Mouse (Mus musculus) hindbrain, embryonic 15.5 days (tissue): ENCODE results near the gene Olfr1408. TPM values are rescaled to one million over a fixed set of nuclear protein-coding genes. Genes with fewer than 3 reads are reported as not detected.

ENCODE experiments used
- ATAC-seq: fragments of 200-750 bp; cut with Nextera tagmentation; 2 replicates; pipeline ENCODE4 v1.8.0; 2017; ENCODE audit warnings: low read depth, moderate number of reproducible peaks, moderate TSS enrichment; ENCODE audit not compliant: low FRiP score
- H3K27ac ChIP-seq: fragments of 300-500 bp; sonication (generic); replicated peaks from 2 replicates; pipeline ENCODE4 v1.5.1; 2015; ENCODE audit warnings: mild to moderate bottlenecking, inconsistent platforms
- H3K27me3 ChIP-seq: fragments of 300-500 bp; sonication (generic); 2 replicates; pipeline ENCODE4 v1.6.1; 2015; ENCODE audit warnings: control low read depth, inconsistent platforms
- H3K36me3 ChIP-seq: fragments of 300-500 bp; sonication (generic); 2 replicates; pipeline ENCODE4 v1.6.1; 2015; ENCODE audit warnings: control low read depth, inconsistent platforms
- H3K4me1 ChIP-seq: fragments of 300-500 bp; sonication (generic); replicated peaks from 2 replicates; pipeline ENCODE4 v1.6.1; 2015; ENCODE audit warnings: control low read depth, inconsistent platforms
- H3K4me2 ChIP-seq: fragments of 300-500 bp; sonication (generic); 2 replicates; pipeline ENCODE4 v1.6.1; 2015; ENCODE audit warnings: moderate library complexity, mild to moderate bottlenecking, inconsistent platforms
- H3K4me3 ChIP-seq: fragments of 300-500 bp; sonication (generic); 2 replicates; pipeline ENCODE4 v1.5.1; 2015; ENCODE audit warnings: mild to moderate bottlenecking, inconsistent platforms
- H3K9ac ChIP-seq: fragments of 300-500 bp; sonication (generic); 2 replicates; pipeline ENCODE4 v1.6.1; 2015; ENCODE audit warnings: inconsistent platforms
- H3K9me3 ChIP-seq: fragments of 300-500 bp; sonication (generic); 2 replicates; pipeline ENCODE4 v1.6.1; 2016; ENCODE audit warnings: control low read depth, inconsistent platforms
- WGBS: fragments of 180-500 bp; shearing (Covaris S2); methylation state at CpG from one replicate; pipeline ENCODE4 v1.1.7; 2015; 5-methylcytosine and 5-hydroxymethylcytosine counted together
- polyA plus RNA-seq: library from polyadenylated mRNA; unstranded; fragments of >200 nt; fragmentation: Nextera tagmentation; extraction: Ambion mirVana; gene quantifications from 2 replicates; pipeline ENCODE4 v1.2.1, GENCODE M21; 2015

Olfr1408 gene
- polyA plus RNA-seq = not detected in 2 replicates

DNA sequence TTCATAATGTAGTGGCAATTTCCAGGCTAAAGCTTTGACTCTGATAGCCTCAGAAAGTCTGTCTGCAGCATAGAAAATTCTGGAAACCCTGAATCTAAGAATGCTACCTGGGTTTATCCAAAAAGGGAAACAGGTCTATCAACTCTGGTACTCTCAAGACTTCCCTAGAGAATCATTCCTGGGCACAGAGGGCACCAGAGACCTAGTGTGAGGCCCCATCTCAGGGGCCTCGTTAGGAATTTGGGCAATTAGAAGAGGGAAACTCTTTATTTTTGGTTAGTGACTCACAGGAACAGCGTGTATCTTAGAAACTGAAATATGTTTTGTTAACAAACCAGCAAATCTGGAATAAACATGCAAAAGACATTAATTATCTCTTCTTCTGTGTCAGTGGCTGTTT lies at the start of gene Olfr1408:
Gene Olfr1408 (minus strand): TSS at position 101 of the 400 bp plus-strand sequence.
- 79% methylated on average over 2 of the region's 2 CpGs for WGBS
- no peaks in the 10 kb centered on the region for H3K36me3 ChIP-seq
- no peaks in the 10 kb centered on the region for H3K4me1 ChIP-seq
- H3K27me3 ChIP-seq = no peaks in the 10 kb centered on the region
- no peak within 1 kb of the TSS for H3K27ac ChIP-seq
- no peak for ATAC-seq
- H3K4me3 ChIP-seq = no peak within 1 kb of the TSS
- H3K4me2 ChIP-seq = no peak within 1 kb of the TSS
- no peaks in the 10 kb centered on the region for H3K9me3 ChIP-seq
- H3K9ac ChIP-seq = no peak within 1 kb of the TSS

DNA sequence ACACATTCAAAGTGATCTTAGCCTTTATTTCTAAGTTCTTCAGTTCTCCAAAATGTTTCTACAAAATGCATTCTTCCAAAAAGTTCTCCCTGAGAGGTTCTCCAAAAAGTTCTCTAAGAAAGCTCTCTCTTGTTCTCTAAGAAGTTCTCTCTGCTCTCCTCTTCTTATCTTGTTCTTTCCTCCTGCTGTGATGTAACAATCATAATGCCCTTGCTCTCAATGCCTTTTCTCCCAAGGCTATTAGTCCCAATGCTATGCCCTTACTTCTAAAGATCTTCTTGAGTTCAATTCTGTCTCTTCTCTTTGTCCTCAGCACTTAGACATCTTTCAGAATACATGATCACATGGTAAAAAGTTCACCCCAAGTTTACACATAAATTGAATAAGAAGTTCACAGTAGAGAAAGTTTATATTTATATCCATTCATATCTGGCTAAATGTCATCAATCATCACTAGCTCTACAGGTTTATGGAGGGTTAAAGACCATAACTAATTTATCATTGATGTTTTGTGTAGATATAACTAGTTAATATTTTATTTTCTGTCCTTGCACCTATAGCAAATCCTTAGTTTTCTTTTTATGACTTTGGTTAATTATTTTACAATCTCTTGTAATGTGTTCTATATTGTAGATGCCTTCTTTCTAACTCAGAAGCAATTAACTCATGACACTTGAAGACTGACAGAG lies 37.1 kb upstream of the Olfr1408 start:
- no peak overlapping the region for H3K9ac ChIP-seq
- no peaks in the 10 kb centered on the region for H3K27me3 ChIP-seq
- H3K4me3 ChIP-seq = no peak overlapping the region
- no peak for ATAC-seq
- no peak overlapping the region for H3K27ac ChIP-seq
- H3K9me3 ChIP-seq = no peaks in the 10 kb centered on the region
- H3K4me2 ChIP-seq = no peak overlapping the region
- no peaks in the 10 kb centered on the region for H3K36me3 ChIP-seq
- H3K4me1 ChIP-seq = no peaks in the 10 kb centered on the region

Other genes starting within 250 kb of the Olfr1408 start
- gene Apcs, start 242.3 kb downstream of the Olfr1408 start, polyA plus RNA-seq = not detected in 2 replicates
- not detected in 2 replicates for gene Olfr16, start 187.0 kb downstream of the Olfr1408 start, polyA plus RNA-seq
- not detected in 2 replicates for gene Olfr1406, start 53.3 kb upstream of the Olfr1408 start, polyA plus RNA-seq
- not detected in 2 replicates for gene Olfr218, start 60.4 kb upstream of the Olfr1408 start, polyA plus RNA-seq
- gene Olfr1404, start 75.0 kb upstream of the Olfr1408 start, polyA plus RNA-seq = not detected in 2 replicates
- not detected in 2 replicates for gene Fcer1a, start 89.8 kb upstream of the Olfr1408 start, polyA plus RNA-seq
- not detected in 2 replicates for gene Olfr418, start 128.6 kb upstream of the Olfr1408 start, polyA plus RNA-seq
- gene Mptx2, start 140.4 kb upstream of the Olfr1408 start, polyA plus RNA-seq = not detected in 2 replicates
- gene Ackr1, start 196.4 kb upstream of the Olfr1408 start, polyA plus RNA-seq = 18.6 and 19.9 TPM in 2 replicates
- gene Aim2, start 213.5 kb upstream of the Olfr1408 start, polyA plus RNA-seq = 0.83 and 2.0 TPM in 2 replicates
- 81.5 and 84.8 TPM in 2 replicates for gene Cadm3, start 230.3 kb upstream of the Olfr1408 start, polyA plus RNA-seq